Mouse (Mus musculus) gastrocnemius, adult 8-10 months (tissue): ENCODE measurements around the gene Card14. TPM values are rescaled to one million over a fixed set of nuclear protein-coding genes. Genes with fewer than 3 reads are reported as not detected.
A peak's percentile ranks its signal among the peaks of the same experiment; 100 is the strongest.
"Not testable (repeated sequence)": the region's sequence is repeated elsewhere in the genome, so short reads cannot be mapped to it uniquely, and the experiment has no call there.

Experiments used
- DNase-seq, 2 experiments: peaks; one replicate each; pipeline ENCODE4 v3.0.0; 2022; ENCODE audit warnings: low spot score in 2 of 2
- total RNA-seq, 4 experiments: library from RNA; stranded (reverse); gene quantifications; 2 replicates each; pipeline ENCODE4 v1.2.4; 2022

Gene Card14
- under 1 TPM; 0.10 to 0.25 (median 0.22) TPM for total RNA-seq

DNA sequence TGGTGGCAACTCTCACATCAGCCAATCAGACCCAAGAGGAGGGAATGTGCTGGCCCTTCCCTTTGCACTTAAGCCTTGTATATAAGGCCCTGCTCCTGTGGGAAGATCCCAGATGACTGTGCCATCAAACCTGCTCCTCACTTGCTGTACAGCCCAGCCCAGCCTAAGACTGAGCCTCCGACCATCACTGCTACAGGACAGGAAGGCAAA lies at the start of gene Card14:
TSS of gene Card14 (plus strand) at position 111 of the 210 bp plus-strand sequence.
- DNase-seq = no peak

DNA sequence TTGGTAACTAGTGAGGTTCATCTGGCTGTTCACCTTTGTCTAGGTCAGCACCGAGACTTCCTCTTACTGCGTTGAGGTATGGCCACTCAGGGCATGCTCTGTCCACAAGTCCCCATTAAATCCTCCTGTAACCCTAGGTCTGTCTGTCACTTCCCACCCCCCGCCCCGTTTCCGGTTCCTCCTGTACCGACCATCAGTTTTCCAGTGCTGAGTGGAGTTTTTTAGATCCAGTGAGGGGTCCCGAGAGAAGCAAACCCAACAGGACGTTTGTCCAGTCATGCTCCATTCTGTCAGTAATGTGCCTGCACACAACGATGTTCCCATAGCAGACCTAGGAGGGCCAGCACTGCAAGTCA lies 49.4 kb upstream of the Card14 start:
- no peak for DNase-seq

DNA sequence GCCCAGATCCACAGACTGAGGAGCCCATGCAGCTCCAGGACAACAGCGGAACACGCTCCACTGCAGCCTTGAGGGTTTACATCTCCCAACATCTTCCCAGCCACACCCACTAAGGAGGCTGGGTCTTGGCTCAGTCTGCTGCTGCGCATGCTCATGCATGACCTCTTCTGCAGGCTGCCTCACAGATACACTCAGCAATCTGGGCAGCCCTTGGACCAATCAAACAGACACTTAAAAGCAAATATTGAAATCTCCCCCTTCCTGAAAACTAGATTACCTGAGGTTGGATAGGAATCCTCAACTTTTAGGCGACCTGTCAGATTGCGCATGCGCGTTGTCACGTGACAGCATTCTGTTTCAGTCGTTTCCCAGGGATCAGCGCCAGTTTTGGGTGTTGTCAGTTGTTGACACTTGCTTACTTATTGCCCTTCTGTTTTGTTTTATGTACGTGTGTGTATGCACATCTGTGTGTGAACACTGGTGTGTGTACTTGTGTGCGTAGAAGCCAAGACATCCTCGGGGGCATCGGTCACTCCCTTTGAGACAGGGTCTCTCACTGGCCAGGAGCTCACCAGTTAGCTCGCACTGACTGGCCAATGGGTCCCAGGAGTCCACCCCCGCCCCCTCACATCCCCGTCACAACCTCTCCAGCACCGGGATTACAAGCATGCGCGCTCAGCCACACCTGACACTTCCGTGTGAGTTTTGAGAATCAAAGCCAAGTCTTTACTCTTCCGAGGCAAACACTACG lies 48.8 kb upstream of the Card14 start:
- DNase-seq = peak; percentile 52 to 55

DNA sequence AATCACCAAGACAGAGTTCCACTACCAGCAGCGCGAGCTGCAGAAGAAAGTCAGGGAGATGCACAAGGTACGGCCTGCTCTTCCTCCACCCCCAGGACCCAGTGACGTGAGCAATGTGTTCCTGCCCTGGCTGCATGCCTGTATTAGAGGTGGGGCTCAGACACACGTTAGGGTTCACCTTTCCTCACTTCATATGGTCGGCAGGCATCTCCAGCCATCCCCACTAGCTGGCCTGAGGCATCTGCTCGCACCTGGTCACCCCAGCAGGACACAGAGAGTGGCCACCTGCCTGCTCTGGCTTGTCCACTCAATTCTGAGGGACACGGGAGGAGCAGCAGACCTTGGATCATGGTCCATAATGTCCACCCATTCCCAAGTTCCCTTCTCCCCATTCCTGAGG lies 47.6 kb upstream of the Card14 start:
- DNase-seq = no peak

DNA sequence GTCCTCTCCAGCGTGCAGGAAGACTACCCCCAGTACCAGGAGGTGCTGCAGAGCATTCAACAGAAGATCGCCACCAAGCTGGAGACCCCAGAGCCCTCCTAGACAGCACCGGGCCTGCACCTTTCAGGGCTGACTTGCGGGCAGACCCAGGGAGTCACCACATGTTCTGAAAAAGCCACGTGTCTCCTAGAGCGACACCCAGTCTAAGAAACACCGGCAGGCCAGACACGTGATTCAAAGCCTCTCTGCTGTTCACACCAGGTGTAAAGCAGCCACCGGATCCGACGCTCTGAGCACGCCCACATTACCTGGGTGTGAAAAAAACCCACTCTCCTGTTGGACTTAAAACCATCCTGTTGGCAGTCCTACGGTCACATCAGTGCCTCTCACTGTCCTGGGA lies 43.2 kb upstream of the Card14 start:
- no peak for DNase-seq

DNA sequence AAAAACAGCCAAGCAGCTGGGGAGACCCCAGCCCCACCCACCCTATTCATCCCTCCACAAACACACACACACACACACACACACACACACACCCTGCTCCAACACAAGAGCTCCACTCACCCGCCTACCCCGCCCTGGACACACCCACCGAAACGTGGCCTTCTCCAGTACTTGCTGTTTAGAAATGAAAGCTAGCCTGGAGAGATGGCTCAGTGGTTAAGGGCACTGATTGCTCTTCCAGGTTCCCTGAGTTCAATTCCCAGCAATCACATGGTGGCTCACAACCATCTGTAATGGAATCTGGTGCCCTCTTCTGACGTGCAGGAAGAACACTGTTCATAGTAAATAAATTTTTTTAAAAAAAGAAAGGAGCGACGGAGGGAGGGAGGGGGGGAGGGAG lies 41.8 kb upstream of the Card14 start:
- no peak for DNase-seq

DNA sequence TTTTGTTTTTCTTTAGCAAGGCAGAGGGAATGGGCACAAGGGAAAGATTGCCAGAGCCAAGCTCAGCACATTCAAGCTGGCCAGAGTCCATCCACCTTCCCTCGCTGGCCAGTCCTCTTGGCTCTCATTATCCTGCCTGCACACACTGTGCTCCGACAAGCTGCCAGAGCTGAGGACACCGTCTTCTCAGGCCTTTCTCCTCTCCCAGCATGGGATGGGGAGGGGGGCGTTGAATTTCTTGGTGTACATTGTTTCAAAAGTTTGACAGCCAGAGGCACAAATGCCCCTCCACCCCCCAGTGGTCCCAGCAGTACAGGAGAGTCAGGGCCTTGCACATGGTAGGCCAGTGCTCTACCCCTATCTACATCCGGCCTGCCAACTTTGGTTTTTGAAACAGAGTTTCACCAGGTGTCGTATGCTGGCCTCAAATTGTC lies 40.3 kb upstream of the Card14 start:
- peak in 1 of 2 experiments; percentile 59 for DNase-seq

DNA sequence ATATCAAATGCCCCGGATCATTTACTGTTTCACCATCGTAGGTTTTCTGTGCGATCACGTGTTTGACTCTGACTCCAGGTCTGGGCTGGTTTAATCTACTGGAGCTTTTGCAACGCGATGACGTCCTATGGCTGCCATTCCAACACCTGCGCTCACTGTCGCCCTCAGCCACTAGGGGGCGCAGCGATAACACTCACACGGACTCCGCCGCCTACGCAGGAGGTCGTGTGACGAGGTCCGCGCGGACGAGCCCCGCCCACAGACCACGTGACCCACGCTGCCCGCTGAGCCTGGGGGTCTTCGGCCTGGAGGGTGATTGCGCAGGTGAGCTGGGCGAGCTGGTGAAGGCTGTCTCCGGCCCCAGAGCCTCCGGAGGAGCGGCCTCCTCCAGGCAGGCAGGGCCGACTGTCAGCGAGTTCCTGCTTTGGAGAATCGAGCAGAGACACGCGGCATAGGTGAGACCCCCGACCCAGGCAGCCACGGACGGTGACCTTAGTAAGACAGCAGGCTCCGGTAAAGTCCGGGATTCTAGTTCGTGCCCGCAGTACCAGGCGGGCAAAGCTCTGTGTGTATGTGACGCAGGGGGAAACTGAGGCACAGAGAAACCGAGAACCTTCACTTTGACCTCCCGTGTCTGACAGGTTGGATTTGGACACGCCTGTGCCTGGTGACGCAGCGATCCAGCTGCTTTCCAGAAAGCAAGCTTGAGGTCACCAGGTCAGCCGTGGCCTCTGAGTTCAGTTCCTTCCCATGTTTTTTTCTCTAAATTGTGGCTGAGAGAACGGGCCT lies 39.6 kb upstream of the Card14 start, which contains the start of gene Gaa:
TSS of gene Gaa (plus strand) at position 120 of the 789 bp plus-strand sequence.
- DNase-seq = peak; percentile 93 to 94

DNA sequence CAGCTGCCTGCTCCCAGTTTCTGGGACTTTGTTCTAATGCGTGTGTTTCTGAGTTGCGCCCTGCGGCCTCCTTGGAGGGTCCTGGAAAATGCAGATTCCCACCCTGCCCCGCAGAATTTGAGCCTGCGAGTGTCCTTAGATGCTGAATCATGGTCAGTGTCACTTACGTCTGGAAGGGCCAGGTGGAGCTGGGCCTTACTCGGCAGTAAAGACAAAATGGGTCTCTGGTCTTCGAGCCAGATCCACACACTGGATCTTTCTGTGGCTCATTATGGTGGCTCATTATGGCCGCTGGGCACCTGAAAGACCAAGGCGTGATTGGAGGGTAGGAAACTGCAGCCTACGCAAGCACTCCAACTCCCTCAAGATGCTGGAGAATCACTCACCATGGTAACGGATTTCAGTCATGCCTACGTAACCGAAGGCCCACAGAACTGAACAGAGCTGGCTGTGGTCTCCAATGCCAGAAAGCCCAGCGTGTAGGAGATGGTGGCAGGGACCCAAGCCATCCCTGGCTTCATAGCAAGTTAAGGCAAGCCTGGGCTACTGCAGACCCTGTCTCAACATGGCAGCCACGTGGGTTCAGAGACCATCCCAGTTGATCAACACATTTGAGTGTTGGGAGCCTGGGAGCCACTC lies 38.9 kb upstream of the Card14 start:
- DNase-seq = no peak

DNA sequence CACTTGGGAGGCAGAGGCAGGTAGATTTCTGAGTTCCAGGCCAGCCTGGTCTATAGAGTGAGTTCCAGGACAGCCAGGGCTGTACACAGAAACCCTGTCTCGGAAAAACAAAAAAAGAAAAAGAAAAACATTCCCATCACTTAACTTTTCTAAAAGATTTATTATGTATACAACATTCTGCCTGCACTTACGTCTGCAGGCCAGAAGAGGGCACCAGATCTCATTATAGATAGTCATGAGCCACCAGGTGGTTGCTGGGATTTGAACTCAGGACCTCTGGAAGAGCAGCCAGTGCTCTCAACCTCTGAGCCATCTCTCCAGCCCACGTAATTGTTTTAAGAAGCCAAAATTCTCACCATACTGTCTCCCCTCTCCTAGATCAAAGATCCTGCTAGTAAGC lies 35.1 kb upstream of the Card14 start:
- not testable (repeated sequence) for DNase-seq

DNA sequence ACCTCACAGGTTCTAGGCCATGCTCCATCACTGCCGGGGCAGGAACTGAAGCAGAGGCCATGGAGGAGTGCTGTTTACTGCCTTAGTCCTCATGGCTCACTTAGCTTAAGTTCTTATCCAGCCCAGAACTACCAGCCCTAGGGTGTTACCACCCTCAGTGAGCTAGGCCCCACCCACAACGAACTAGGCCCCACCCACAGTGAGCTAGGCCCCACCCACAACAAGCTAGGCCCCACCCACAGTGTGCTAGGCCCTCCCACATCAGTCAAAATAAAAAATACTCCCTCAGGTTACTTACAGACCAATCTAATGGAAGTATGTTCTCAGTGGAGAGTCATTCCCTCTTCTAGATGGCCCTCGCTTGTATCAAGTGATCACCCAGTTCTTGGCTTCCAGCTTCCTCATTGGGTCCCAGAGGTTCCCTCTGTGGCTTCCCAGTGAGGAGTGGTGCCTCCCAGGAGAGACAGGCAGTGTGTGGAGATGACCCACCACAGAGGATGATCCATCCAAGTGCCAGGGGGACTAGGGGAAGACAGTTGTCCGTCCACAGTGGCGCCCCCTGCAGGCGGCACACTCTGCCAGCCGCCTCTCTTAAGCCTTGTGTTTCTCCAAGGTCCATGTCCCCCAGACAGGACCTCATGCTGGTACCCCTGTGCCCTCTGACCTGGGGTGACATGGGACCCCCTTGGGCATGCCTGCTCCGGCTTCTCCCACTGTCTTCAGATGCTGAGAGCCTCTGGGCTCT lies 34.2 kb upstream of the Card14 start:
- DNase-seq = no peak

DNA sequence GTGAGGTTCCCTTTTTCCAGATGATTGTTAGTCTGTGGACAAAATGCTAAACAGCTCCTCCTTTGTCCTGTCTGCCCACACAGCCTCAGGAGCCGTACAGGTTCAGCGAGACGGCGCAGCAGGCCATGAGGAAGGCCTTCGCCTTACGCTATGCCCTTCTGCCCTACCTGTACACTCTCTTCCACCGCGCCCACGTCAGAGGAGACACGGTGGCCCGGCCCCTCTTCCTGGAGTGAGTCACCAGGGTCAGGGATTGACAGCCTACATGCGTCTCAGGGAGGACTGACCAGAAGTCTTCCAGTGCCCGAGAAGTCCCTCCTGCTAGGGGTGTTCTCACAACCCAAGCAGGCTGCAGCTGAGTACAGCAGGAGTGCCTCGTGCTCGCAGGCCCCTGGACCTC lies 26.5 kb upstream of the Card14 start:
- DNase-seq = no peak

DNA sequence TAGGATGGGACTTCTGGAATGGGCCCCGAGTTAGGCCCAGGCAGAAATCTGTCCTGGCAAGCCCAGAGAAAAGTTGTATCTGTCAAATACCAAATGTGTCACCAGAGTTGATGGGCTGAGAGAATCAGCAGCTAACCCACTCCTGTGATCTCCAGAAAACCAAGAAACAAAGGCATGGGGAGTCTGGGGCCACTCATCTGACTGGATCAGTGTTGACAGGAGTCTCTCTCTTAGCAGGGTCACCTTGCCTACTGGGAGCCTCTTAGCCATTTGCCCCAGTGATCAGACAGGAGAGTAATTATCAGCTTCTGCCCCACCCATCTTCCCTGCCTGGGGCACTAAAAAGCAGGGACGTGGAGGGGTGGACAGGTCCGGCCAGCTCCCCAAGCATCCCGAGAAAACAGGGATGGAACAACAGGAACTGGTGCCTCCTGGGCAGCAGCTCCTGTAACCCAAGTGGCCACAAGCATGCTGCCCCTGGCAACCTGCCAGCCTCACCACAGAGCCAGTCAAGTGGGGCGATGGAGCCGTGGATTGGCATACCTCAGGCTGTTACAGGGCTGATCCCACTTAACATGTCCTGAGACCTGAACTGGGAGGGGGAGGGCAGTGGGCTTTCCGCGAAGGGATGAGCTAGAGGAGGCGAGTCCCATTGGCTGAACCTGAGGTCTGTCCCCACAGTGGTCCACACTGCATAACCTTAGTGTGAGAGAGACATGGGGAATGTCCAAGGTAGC lies 21.6 kb upstream of the Card14 start:
- DNase-seq = no peak

DNA sequence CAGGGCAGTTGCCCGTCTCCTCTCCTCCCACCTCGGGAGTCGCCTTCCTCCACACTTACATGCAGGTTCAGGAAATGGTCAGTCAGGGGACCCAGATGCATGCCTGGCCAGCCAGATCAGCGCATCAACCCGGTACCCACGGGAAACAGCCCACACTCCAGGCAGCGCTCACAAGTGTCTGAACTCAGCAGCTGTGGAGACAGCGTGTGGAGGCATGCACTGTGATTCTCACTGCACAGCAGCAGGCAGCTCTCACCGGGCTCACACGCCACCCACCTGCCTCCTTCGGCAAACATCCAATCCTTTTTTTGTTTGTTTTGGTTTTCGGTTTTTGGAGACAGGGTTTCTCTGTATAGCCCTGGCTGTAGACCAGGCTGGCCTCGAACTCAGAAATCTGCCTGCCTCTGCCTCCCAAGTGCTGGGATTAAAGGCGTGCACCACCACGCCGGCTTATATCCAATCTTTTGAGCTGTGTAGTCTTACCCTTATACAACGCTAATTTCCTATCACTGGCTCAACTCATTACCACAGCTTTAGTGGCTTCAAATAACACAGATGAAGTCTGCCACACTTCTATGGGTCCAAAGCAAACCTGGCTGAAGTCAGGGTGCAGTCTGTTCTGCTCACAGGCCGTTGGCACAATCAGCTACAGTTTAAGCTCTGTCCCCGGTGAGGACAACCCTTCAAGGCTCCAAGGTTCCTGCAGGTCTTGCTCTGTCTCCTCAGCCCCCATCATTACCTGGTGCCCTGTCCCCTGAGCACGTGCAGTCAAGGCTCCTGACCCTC lies 20.2 kb upstream of the Card14 start:
- no peak for DNase-seq

DNA sequence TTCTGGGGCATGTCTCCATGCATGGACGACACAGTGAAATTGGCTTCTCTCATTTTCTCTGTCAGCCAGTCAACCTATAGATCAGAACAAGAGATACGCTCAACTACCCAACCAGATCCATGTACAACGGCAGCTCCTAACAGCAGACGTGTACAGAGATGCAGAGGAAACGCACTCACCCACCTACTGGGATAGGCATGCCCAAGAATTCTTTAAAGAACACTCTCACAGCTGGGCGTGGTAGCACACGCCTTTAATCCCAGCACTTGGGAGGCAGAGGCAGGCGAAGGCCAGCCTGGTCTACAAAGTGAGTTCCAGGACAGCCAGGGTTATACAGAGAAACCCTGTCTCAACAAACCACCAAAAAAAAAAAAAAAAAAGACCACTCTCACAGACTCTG lies 14.7 kb upstream of the Card14 start:
- DNase-seq = not testable (repeated sequence)

DNA sequence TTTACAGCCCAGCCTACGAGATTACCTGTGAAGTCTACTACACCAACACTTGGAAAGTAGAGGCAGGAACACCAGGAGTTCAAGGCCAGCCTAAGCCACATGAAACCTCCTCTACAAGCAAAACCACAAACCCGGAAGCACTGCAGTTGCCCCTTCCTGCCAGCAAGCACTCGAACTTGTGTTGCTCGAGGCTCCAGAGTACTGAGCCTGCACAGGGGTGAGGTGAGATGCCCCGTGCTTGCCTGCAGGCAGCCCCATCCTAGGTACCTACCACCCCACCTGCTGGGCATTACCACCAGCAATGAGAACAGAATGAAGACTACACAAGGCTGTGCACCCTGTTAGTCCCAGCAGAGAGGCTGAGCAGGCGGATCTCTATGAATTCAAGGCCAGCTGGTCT lies 9.6 kb upstream of the Card14 start:
- no peak for DNase-seq

DNA sequence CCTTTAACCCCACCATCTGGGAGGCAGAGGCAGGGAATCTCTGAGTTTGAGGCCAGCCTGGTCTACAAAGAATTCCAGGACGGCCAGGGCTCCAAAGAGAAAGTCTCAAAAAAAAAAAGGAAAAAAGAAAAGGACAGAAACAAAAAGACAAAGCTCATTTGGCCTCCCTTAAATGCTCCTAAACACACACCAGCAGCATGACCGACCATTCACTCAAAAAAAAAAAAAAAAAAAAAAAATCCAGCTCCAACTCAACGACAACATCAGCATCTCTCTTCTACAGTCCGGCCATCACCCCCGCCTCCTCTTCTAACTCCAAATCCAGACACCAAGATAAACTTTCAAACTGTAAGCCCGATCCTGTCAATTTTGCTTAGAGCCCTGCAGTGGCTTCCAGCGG lies 8.7 kb upstream of the Card14 start:
- DNase-seq = no peak

DNA sequence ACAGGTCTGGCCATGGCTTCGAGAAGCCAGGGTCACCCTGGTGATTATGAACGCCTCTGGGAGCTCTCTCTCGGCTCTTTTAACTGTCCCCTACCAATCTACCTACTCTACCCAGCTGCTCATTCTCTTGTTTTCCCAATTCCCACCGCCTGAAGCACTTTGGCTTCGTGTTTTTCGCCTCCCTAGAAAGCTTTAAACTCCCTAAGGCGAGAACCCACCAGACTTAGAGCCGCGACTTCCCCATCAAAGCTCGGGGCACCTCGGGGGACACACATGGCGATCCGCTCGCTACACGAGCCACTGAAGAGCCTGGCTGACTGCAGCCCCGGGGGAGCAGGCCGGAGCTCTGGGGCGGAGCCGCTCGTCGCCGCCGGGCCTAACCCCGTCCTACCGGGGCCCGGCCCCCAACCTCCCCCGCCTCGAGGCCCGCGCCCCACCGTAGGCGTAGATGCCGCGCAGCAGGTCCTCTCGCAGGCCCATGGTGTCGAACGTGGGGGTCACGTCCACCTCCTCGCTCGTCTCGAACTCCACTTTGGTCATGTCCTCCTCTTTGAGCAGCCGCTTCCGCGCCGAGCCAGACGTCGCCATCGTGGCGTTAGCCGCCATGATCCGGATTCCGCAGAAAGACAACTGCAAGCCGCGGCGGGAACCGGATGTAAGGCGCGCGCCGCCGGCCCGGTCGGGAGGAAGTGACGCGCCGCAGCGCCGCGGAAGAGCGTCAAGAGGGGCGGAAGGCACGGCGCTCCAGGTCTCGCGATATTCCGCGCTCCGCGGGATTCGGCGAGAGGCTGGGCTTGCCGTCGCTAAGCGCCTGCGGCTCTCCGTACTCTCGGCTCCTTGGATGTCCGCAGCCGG lies 8.0 kb upstream of the Card14 start, which contains the start of gene Eif4a3:
TSS of gene Eif4a3 (minus strand) at position 699 of the 855 bp plus-strand sequence.
- peak; percentile 85 to 92 for DNase-seq

DNA sequence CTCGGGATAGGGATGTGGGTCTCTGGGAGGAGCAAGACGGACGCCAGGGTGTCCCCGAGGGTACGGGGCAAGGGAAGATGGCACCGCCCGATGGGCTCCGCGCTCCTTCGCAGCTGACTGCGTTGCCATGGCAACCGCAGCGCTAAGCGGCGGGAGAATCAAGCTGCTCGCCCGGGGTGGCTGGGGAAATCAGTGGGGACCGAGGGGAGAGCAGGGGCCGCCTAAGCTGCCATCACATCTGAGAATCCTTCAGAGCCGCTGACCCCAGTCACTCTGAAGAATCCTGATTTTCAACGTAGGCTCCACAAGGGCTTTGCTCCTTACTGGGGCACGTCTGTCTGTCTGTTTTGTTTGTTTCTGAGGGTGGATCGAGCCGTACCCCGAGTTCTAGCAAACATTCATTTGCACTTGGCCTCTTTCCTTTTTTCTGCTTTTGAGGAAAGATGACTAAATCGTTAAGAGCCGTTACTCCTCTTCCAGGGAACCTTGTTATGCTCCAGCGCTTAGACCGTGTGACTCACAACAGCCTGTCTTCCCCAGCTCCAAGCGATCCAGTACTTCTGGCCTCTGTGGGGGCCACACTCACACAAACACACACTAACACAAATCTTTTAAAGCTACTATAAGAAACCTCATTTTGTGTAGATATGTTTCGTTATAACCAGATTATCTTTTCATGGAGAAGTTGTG lies 7.2 kb upstream of the Card14 start:
- no peak for DNase-seq
